Mouse (Mus musculus) MEL (cell line): ENCODE data around the gene Psen1.

Experiments used
- CHD2 ChIP-seq: IDR thresholded peaks from 2 replicates; pipeline ENCODE4 v1.6.1; 2011; ENCODE audit warnings: low read length, improper control_type of control experiment
- CTCF ChIP-seq, 3 experiments: IDR thresholded peaks in 2 of 3; conservative IDR thresholded peaks in 1 of 3; 2 replicates each; pipeline ENCODE4 v1.5.1; 2011 to 2012; ENCODE audit warnings: low read length in 3 of 3, low read depth in 2 of 3, mild to moderate bottlenecking in 2 of 3, improper control_type of control experiment in 1 of 3, inconsistent platforms in 1 of 3, mixed read lengths in 1 of 3, moderate library complexity in 1 of 3; ENCODE audit not compliant: control insufficient read depth in 1 of 3, insufficient read depth in 1 of 3, poor library complexity in 1 of 3, severe bottlenecking in 1 of 3
- EP300 ChIP-seq, 2 experiments: IDR thresholded peaks; 2 replicates each; pipeline ENCODE4 v1.6.1; 2011; ENCODE audit warnings: improper control_type of control experiment in 2 of 2, low read length in 2 of 2, low read depth in 1 of 2, mild to moderate bottlenecking in 1 of 2
- GABPA ChIP-seq: IDR thresholded peaks from 2 replicates; pipeline ENCODE4 v1.6.1; 2012; ENCODE audit warnings: low read depth, mild to moderate bottlenecking, inconsistent platforms, low read length, improper control_type of control experiment, moderate library complexity
- POLR2A ChIP-seq, 2 experiments: IDR thresholded peaks; 2 replicates each; pipeline ENCODE4 v1.6.1; 2011 to 2012; ENCODE audit warnings: low read length in 2 of 2, mild to moderate bottlenecking in 2 of 2, control low read depth in 1 of 2, improper control_type of control experiment in 1 of 2, low read depth in 1 of 2, moderate library complexity in 1 of 2; ENCODE audit not compliant: control insufficient read depth in 1 of 2, insufficient read depth in 1 of 2, poor library complexity in 1 of 2
- SMC3 ChIP-seq: IDR thresholded peaks from 2 replicates; pipeline ENCODE4 v1.6.1; 2011; ENCODE audit warnings: low read depth, low read length, improper control_type of control experiment
- TCF12 ChIP-seq: IDR thresholded peaks from 2 replicates; pipeline ENCODE4 v1.6.1; 2014; ENCODE audit warnings: low read depth, mild to moderate bottlenecking, inconsistent platforms, low read length, improper control_type of control experiment, moderate library complexity

- TF ChIP-seq POLR2A (IDR thresholded peaks at IDR 0.05; ENCODE audit: control insufficient read depth in 1 of 2, insufficient read depth in 1 of 2, low read depth in 1 of 2, low read length in 2 of 2, poor library complexity in 1 of 2) (no peak), CTCF (IDR thresholded peaks at IDR 0.05 in 2 of 3, conservative IDR thresholded peaks at IDR 0.05 in 1 of 3; ENCODE audit: control insufficient read depth in 1 of 3, insufficient read depth in 1 of 3, low read depth in 2 of 3, low read length in 3 of 3, poor library complexity in 1 of 3, severe bottlenecking in 1 of 3) (no peak), TCF12 (no peak), EP300 (IDR thresholded peaks at IDR 0.05; ENCODE audit: low read depth in 1 of 2, low read length in 2 of 2) (no peak), CHD2 (no peak), GABPA (no peak), SMC3 (no peak)
Observed at GRCm38 (mm10) chr12:83762706-83763105, 74.8 kb downstream of the Psen1 start.
